Mouse (Mus musculus) heart, adult 2 months (tissue): ENCODE data around the gene Slc5a6. TPM values are rescaled to one million over a fixed set of nuclear protein-coding genes. Genes with fewer than 3 reads are reported as not detected.
"Not testable (repeated sequence)": the region's sequence is repeated elsewhere in the genome, so short reads cannot be mapped to it uniquely, and the experiment has no call there.

Experiments
- DNase-seq, 2 experiments: peaks; one replicate each; pipeline ENCODE4 v3.0.0; 2021
- H3K27ac ChIP-seq: fragments of 200-600 bp; 2 replicates; pipeline ENCODE4 v1.8.1; 2022
- H3K27me3 ChIP-seq: fragments of 200-500 bp; 2 replicates; pipeline ENCODE4 v1.6.1; 2012; ENCODE audit warnings: mild to moderate bottlenecking, low read length, inconsistent platforms, mixed read lengths; ENCODE audit not compliant: control insufficient read depth, insufficient read depth
- H3K36me3 ChIP-seq: fragments of 200-500 bp; 2 replicates; pipeline ENCODE4 v1.6.1; 2012; ENCODE audit warnings: low read length, inconsistent platforms; ENCODE audit not compliant: control insufficient read depth, insufficient read depth
- H3K4me1 ChIP-seq: fragments of 200-500 bp; 2 replicates; pipeline ENCODE4 v1.6.1; 2011; ENCODE audit warnings: low read length; ENCODE audit not compliant: control insufficient read depth, insufficient read depth
- H3K4me3 ChIP-seq: fragments of 200-600 bp; 2 replicates; pipeline ENCODE4 v1.8.1; 2022
- H3K79me2 ChIP-seq: fragments of 200-500 bp; replicated peaks from 2 replicates; pipeline ENCODE4 v1.6.1; 2012; ENCODE audit warnings: mild to moderate bottlenecking, inconsistent platforms, low read length, moderate library complexity, mixed read lengths; ENCODE audit not compliant: control insufficient read depth, insufficient read depth
- H3K9ac ChIP-seq: fragments of 200-500 bp; 2 replicates; pipeline ENCODE4 v1.6.1; 2012; ENCODE audit warnings: low read depth, mild to moderate bottlenecking, control low read depth, inconsistent platforms, low read length, mixed read lengths
- CTCF ChIP-seq: fragments of 200-600 bp; IDR thresholded peaks from 2 replicates; pipeline ENCODE4 v1.8.1; 2022; ENCODE audit warnings: antibody characterized with exemption, mild to moderate bottlenecking, moderate library complexity
- EP300 ChIP-seq: fragments of 200-500 bp; IDR thresholded peaks from 2 replicates; pipeline ENCODE4 v1.6.1; 2011; ENCODE audit warnings: low read depth, low read length, control low read depth; ENCODE audit not compliant: insufficient read depth
- POLR2A ChIP-seq: fragments of 200-500 bp; IDR thresholded peaks from 2 replicates; pipeline ENCODE4 v1.6.1; 2011; ENCODE audit warnings: mild to moderate bottlenecking, low read depth, low read length, control low read depth; ENCODE audit not compliant: insufficient read depth
- WGBS: fragments of 180-500 bp; shearing (Covaris S2); methylation state at CpG from one replicate; pipeline ENCODE4 v1.1.7; 2018; 5-methylcytosine and 5-hydroxymethylcytosine counted together
- intact Hi-C: fragments of 180-260 bp; cut with DNase I; formaldehyde crosslinking; loops from one replicate; pipeline ENCODE4 v1.15.1; 2025
- polyA plus RNA-seq: library from polyadenylated mRNA; depleted of rRNA; stranded (reverse); fragments of >200 nt; gene quantifications from 2 replicates; pipeline ENCODE4 v1.2.3, GENCODE M21; 2012
- total RNA-seq, 2 experiments: library from RNA; stranded (reverse); gene quantifications; 2 replicates each; pipeline ENCODE4 v1.2.3; 2021

The Slc5a6 gene
- total and polyA plus RNA-seq, 3 experiments = 11.8 to 25.5 (median 13.2) TPM

GRCm38 (mm10) chr5:31046416-31046815 is 2.3 kb downstream of the Slc5a6 start:
- Histone ChIP-seq H3K27me3 (no peaks in the 10 kb centered on the region), H3K27ac (no peak overlapping the region), H3K4me3 (no peak overlapping the region), H3K4me1 (no peaks in the 10 kb centered on the region; the same call in 1 of the 2 replicates), H3K9ac (no peak overlapping the region), H3K79me2 (no peaks in the 10 kb centered on the region), H3K36me3 (no peaks in the 10 kb centered on the region)
- no peak for DNase-seq
- WGBS = 88% methylated on average over 6 of the region's 6 CpGs
- TF ChIP-seq POLR2A (no peak), EP300 (no peak), CTCF (no peak)
- intact Hi-C loops = loop anchor here (5.0 kb wide), 1 partner anchor 124 kb away; the partner anchor contains the start of gene Khk

DNA sequence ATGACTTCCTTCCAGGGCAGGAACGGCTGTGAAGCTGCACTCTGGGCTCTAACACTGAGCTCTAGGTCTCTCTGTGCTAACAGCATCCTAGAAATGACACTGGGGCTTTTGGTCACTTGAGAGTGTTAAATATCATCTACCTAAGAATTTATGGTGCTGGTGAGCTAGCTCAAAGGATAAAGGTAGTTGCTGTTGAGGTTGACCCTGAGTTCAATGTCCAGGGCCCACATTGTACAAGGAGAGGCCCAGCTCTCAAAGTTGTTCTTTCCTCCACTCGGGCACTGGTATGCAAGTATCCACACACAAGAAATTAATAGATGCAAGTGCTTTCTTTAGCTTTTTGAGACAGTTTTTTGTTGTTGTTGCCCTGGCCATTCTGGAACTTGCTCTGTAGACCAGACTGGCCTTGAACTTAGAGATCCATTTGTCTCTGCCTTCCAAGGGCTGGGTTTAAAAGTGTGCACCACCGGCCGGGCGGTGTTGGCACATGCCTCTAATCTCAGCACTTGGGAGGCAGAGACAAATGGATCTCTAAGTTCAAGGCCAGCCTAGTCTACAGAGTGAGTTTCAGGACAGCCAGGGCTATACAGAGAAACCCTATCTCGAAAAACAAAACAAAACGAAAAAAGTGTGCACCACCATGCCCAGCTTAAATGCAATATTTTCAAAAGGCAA is 10.4 kb downstream of the Slc5a6 start:
- no peak for DNase-seq
- whole genome bisulfite sequencing = 88% methylated on average over 7 of the region's 7 CpGs
- TF ChIP-seq EP300 (no peak), CTCF (no peak), POLR2A (no peak)

GRCm38 (mm10) chr5:31036556-31036955 is 12.2 kb downstream of the Slc5a6 start:
- H3K4me3 ChIP-seq, DNase-seq, H3K9ac ChIP-seq, H3K36me3 ChIP-seq, H3K4me1 ChIP-seq, H3K27ac ChIP-seq, H3K27me3 ChIP-seq, H3K79me2 ChIP-seq, intact Hi-C loops: not testable (repeated sequence)
- 85% methylated on average over 11 of the region's 11 CpGs for WGBS

More for the DNA sequence above, 10.4 kb downstream of the Slc5a6 start:
- no peak overlapping the region for H3K27ac ChIP-seq
- H3K4me1 ChIP-seq = no peaks in the 10 kb centered on the region
- intact Hi-C loops = no loop called here
- no peaks in the 10 kb centered on the region for H3K27me3 ChIP-seq
- no peak overlapping the region for H3K9ac ChIP-seq
- no peaks in the 10 kb centered on the region for H3K79me2 ChIP-seq
- no peaks in the 10 kb centered on the region for H3K36me3 ChIP-seq
- no peak overlapping the region for H3K4me3 ChIP-seq

- H3K9ac ChIP-seq = no peak overlapping the region
- H3K36me3 ChIP-seq = no peaks in the 10 kb centered on the region
- DNase-seq = no peak
- no peaks in the 10 kb centered on the region for H3K27me3 ChIP-seq
- no peaks in the 10 kb centered on the region for H3K79me2 ChIP-seq
- TF ChIP-seq EP300 = no peak
- intact Hi-C loops = no loop called here
- H3K4me3 ChIP-seq = no peak overlapping the region
- H3K27ac ChIP-seq = no peak overlapping the region
- WGBS = 89% methylated on average over 6 of the region's 6 CpGs
- H3K4me1 ChIP-seq = no peaks in the 10 kb centered on the region
These were observed 14.1 kb downstream of the Slc5a6 start for GRCm38 (mm10) chr5:31034669-31035068.

DNA sequence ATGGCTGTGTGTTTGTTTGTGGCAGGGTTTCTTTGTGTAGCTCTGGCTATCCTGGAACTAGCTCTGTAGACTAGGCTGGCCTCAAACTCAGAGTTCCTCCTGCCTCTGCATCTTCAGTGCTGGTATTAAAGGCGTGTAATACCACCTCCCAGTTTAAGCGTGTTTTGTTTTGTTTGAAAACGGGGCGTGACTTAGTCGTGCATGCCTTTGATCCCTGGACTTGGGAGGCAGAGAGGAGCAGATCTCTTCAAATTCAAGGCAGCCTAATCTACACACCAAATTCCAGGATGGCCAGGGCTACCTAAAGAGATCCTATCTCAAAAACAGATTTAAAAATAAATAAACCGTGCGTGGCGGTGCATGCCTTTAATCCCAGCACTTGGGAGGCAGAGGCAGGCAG is 17.2 kb downstream of the Slc5a6 start:
- no peak overlapping the region for H3K9ac ChIP-seq
- H3K27me3 ChIP-seq = no peaks in the 10 kb centered on the region
- H3K4me1 ChIP-seq = no peaks in the 10 kb centered on the region
- no peak for DNase-seq
- no peak overlapping the region for H3K4me3 ChIP-seq
- H3K36me3 ChIP-seq = no peaks in the 10 kb centered on the region
- no peak for TF ChIP-seq POLR2A
- WGBS = 84% methylated on average over 8 of the region's 8 CpGs
- H3K79me2 ChIP-seq = no peaks in the 10 kb centered on the region
- no peak overlapping the region for H3K27ac ChIP-seq
- intact Hi-C loops = no loop called here

DNA sequence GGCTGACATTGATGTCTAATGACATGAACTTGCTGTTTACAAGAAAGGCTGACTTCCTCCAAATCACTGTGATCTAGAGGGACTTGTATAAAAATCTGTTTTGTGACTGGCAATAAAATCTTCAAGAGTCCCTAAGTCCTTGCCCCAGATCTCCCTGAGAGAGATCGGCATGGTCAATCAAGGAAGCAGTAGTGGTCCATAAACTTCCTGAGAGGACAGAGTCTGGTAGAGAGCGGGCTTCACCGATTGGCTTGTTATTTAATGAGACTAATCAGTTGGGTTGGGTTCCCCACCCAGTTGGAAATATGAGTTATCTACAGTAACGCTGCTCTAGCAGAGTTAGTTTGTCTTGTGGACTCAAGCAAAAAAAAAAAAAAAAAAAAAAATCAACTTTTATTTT is 17.8 kb downstream of the Slc5a6 start:
- no peak for DNase-seq
- H3K4me3 ChIP-seq = no peak overlapping the region
- no peaks in the 10 kb centered on the region for H3K79me2 ChIP-seq
- intact Hi-C loops = no loop called here
- H3K36me3 ChIP-seq = no peaks in the 10 kb centered on the region
- no peaks in the 10 kb centered on the region for H3K27me3 ChIP-seq
- H3K27ac ChIP-seq = no peak overlapping the region
- TF ChIP-seq EP300 (no peak), POLR2A (no peak), CTCF (no peak)
- no peak overlapping the region for H3K9ac ChIP-seq
- H3K4me1 ChIP-seq = no peaks in the 10 kb centered on the region
- 76% methylated on average over 4 of the region's 4 CpGs for WGBS

DNA sequence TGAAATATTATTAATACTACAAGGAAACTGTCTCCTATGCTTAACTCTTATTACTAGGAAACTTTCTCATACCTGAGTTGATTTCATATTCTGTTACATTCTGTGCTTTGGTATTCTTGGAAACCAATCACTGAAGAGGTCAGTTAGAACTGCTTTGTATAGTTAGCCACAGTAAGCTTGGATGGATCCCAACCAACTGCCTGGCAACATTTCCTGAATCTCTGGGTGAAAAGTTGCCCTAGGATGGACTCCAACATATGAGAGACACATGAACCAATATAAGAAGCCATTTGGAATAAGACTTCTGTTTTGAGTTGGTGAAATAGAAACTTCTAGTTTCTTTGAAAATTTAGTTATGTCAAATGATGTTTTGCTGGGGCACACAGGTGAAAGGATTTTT is 24.1 kb downstream of the Slc5a6 start:
- no peak for TF ChIP-seq EP300
- TF ChIP-seq CTCF = no peak
- TF ChIP-seq POLR2A = no peak
- no peak overlapping the region for H3K9ac ChIP-seq
- intact Hi-C loops = no loop called here
- no peak for DNase-seq
- H3K27me3 ChIP-seq = no peaks in the 10 kb centered on the region
- H3K4me3 ChIP-seq = no peak overlapping the region
- H3K4me1 ChIP-seq = no peaks in the 10 kb centered on the region; the same call in 1 of the 2 replicates
- H3K79me2 ChIP-seq = no peaks in the 10 kb centered on the region
- no peak overlapping the region for H3K27ac ChIP-seq
- no peaks in the 10 kb centered on the region for H3K36me3 ChIP-seq
